Mouse (Mus musculus) erythroblast, embryonic 14.5 days (primary cell): ENCODE measurements around the gene Susd3.

ENCODE experiments used
- GATA1 ChIP-seq: IDR thresholded peaks from 2 replicates; pipeline ENCODE4 v1.6.1; 2012; ENCODE audit warnings: low read length, inconsistent platforms, mixed read lengths
- TAL1 ChIP-seq: IDR thresholded peaks from 3 replicates; pipeline ENCODE4 v1.6.1; 2012; ENCODE audit warnings: low read length, inconsistent platforms, mixed read lengths

GRCm38 (mm10) chr13:49212711-49213500, 35.6 kb downstream of the Susd3 start:
- TF ChIP-seq GATA1 (no peak), TAL1 (no peak)
